Mouse (Mus musculus): ENCODE measurements at regions not wholly inside any gene's neighbourhood (a gene's known extent, or its start where the extent isn't known, plus 50 kb on each side); places are given as distances from the start of the nearest gene placed in this dataset.

DNA sequence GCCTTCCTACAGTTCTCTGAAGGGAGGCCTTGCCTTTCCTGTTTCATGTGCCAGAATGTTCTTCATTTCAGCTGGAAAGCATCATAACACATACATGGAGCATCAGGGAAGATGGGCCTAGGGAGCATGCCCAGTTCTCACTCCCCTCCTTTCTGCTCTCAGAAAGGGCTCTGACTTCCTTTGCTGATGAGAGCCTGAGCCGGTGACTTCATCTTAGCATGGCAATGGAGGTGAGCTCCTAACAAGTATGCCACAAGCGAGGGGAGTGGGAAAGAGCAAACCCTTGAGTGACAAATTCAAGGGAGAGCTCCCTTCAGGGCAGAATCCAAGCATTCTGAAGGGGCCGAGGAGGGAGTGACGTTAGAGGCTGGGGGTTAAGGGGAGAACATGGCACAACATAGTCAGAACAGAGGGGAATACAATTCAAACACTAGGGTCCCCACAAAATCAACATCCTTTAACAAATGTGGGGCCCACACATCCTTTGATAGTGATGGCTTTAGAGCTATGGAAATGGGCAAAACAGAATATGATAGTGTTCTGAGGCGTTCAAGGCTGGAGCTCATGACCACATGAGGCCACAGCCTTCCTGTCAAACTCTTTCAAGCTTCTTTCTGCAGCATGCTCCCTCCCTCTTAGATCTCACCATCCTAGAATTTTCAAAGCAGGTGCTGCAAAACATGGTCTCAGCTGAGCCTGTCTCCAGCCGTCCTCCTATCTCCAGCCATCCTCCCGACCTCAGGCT, 437.4 kb upstream of the 3110018I06Rik start:
- no peak for DNase-seq

DNA sequence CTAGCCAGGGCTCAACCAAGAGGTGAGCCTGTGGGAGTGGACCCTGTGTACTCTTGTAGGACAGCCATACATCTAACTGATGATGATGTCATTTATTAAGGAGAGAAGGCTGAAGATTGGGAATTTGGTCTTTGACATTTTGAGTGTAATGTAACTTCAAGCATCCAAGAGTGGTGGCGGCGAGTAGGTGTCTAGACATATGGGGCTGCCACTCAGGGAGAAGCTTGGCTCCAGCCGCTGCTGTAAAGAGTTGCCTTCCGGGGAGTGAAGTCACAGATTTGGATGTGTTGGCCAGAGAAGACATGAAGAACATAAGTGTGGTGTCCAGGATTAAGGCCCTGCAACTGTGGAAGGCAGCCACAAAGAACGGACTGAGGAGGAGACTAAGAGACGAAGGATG, 436.3 kb upstream of the 3110018I06Rik start:
- DNase-seq = no peak

DNA sequence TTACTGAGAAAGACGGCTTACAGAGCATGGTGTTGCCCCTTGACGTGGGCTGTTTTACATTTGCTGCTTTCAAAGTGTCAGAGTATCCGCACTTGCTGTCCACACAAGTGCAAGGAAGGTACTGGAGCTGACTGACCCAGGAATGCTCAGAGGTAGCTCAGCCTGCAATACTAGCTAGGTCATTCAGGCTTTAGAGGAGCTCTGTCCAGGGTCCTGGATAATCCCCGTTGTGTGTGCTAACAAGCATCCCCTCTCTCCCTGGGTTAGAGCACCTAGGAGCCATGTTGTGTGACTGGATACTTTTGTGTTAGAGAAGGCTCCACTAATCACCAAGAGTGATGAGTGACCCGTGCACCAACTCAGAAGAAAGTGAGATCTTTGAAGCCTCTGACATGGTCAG, 431.9 kb upstream of the 3110018I06Rik start:
- DNase-seq = no peak

DNA sequence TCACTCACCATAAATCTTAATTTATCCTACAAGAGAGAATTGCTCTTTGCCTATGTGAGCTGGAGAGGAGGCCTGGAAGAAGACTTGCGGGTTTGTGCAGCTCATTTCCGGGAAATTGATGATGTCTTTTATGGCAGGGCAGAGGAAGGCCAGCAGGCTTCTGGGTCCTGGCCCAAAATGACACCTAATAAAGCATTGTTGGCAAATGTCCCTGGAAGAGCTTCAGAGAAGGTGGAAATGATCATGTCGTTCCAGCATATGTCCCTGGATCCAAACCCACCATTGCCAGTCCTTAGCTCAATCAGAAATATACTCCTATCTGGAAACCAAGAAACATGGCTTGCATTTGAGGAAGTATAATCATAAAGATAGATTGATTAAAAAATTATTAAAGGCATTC, 427.9 kb upstream of the 3110018I06Rik start:
- DNase-seq = no peak

DNA sequence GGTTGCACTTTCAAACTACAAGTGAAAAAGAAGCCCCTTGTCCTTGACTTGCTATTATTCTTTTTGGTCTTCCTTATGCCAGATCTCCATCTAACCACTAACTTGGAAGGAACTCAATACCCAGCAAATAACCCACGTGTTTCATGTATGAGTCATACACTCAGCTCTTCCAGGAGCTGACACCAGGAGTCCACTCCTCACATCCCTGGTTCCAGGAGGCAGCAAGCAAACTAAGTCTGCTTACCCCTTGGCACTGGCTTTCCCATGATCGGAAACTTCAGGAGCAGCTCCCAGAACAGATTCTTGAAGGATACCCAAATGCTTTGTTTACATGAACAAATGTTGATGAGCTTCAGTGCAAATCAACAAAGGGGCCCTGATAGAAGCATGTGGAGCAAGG, 421.1 kb upstream of the 3110018I06Rik start:
- DNase-seq = no peak

DNA sequence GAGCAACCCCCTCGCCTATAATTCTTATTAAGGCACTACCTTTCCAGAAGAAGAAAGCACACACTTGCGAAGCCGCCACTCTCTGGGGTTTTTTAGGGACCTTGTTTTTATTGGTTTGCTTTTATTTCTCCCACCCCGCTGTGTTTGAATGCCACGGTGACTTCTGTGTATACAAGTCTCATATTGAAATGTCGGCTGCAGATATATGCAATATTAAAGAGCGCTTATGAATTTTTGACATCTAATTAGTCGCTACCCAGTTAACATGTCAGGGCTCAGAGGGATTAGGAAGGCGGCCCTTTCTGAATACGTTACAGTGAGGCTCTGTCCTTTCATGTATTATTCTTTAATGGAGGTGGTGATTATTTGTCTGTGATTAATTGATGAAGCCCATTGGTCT, 405.9 kb upstream of the 3110018I06Rik start:
- DNase-seq = no peak

DNA sequence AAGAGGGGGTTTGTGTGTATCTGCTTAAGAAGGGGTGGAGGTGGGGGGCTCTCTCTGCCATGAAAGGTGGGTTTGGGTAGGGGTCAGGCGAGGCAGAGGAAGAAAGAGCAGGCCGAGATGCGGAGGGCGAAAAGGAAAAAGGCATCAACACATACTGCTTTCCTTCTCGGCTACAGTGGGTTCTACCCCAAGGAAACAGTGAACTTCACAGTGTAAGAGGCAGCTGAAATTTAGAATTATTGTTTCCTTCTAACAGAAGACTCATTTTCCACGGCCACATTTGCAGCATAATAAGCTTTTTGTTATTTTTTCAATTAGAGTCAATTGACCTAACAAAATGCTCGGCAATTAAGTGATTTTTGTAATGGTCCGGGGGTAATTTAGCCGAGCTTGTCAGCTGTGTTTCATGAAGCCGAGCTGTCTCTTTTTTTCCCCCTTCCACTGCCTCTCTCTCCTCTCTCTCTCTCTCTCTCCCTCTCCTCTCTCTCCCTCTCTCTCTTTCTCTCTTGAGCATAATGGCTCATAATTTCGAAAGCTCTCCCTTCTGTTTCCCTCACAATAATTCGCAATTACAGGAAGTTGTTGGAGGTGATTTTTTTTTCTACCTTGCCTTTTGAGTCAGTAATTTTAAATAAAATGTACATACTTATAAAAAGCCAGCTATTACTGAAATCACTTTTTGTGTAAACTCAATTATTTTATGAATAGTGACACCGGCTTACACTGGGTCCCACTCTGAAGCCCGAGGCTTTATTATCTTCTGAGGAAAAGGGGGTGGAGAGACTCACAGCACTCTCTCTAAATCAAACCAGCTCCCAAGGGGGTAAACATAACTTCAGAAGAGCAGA, 403.1 kb upstream of the 3110018I06Rik start:
- DNase-seq = no peak

DNA sequence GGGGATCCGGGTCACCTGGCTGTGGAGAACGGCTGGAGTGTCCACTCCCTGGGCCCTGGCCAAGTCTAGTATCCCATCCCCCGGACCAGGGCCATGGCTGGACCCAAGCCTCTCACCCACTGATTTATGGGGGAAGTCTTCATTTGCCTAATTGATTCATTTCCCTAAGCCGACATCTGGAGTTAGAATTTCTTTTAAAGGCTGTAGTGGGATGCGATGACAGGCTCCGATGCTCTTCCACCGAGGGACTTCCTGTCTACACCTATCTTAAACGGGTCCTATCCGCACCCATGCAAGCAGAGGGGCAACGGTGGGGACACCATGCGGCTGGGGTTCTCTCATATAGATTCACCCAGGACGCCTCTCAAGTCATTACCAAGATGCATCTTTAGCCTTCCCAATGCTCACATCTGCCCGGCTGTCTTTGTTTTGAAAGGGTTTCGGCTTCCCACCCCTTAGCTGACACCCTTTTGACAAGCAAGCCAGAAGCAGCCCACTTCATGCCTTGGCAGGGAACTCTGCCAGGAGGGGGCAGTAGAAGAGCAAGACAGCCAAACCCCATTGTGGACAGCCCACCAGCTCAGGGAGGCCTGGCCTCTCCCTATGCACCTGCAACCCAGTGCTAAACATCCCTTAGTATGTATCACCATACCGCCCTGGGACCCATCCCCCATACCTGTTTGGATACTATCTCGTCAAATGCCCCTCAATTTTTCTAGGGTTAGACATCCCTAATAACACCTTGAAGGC, 402.4 kb upstream of the 3110018I06Rik start:
- peak in 1 of 2 experiments; percentile 23 for DNase-seq

DNA sequence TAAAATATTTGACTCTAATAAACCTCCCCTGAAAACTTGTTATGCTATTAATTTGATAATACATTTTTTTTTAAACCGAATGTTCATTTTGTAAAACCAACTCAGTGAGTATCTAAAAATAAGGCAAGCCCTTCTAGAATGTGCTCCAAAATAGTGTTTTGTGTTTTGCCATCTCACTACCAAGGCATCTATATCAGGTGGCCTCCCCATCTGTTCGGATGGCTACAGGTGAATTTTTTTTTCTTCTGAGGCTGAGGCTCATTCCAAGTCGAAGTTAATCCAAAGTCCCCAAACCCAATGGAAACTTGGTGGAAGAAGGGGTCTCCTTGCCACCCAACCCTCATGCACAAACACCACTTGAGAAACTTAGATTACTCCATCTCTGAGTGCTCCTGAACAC, 396.3 kb upstream of the 3110018I06Rik start:
- DNase-seq = no peak

DNA sequence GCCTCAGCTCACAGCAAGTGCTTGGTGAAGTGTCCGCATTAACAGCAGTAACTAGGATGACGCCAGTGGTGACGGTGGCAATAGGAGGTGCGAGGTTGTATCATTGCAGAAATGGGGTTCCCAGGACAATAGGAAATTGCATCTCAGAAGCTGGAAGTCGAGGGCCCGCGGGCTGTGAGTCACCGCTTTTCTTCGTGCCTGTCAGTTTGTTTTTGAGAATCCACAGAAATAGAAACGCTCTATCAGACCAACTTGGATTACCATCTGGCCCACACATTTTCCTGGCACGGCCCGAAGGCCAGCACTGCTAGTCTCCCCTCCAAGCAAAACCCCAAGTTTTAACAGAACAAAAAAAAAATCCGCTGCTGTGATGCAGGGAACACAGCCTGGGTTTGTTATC, 395.1 kb upstream of the 3110018I06Rik start:
- no peak for DNase-seq

DNA sequence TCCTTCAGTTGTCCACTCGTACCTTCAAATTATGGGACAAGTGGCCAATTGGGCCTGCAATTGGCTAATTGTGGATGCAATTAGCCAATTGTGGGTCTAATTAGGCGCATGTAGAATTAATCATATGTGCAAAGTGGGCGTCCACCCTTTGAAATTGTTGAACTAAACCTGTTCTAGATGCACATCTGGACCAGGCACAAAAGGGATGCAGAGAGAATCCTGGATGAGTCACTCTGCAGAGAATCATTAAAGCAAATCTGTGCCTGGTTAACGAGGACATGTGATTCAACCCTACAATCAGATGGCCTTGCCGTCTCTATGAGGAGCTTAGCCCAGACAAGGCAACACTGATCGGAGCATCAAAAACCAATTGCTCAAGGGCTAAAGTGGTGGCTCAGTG, 393.0 kb upstream of the 3110018I06Rik start:
- no peak for DNase-seq

DNA sequence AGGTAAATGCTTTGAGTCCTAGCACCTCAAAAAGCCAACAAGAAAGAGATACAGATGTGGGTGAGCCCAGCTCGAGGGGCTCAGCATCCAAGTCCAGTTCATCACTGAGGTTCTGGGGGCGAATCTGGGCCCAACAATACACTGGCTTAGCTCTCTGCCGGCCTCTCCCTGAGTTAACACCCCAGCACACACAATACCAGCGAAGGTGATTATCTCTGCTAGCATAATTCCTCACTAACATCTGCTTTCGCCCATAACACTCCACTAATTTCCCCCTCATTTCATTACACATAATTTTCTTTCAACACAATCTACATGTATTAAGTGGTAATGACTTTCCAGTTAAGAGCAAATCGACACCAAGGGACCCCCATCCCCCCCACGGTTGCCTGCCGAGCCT, 383.9 kb upstream of the 3110018I06Rik start:
- no peak for DNase-seq

DNA sequence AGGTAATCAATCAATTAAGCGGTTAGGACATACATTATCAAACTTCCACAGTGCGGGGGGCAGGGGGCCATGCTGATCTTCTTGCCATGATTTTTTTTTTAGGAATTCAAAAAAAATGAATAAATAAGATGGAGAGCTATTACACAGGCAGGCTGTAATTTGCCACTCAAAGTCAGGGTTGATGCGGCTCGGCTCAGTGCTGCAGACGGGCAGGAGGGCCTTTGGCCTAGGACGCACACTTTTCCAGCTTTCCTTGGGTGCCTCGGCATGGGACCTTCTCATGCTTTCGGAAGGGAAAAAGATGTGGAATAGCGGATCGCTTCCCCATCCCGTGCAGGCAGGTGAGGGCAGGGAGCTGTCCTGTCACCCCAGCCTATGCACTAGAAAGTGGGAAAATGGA, 383.4 kb upstream of the 3110018I06Rik start:
- DNase-seq = no peak

DNA sequence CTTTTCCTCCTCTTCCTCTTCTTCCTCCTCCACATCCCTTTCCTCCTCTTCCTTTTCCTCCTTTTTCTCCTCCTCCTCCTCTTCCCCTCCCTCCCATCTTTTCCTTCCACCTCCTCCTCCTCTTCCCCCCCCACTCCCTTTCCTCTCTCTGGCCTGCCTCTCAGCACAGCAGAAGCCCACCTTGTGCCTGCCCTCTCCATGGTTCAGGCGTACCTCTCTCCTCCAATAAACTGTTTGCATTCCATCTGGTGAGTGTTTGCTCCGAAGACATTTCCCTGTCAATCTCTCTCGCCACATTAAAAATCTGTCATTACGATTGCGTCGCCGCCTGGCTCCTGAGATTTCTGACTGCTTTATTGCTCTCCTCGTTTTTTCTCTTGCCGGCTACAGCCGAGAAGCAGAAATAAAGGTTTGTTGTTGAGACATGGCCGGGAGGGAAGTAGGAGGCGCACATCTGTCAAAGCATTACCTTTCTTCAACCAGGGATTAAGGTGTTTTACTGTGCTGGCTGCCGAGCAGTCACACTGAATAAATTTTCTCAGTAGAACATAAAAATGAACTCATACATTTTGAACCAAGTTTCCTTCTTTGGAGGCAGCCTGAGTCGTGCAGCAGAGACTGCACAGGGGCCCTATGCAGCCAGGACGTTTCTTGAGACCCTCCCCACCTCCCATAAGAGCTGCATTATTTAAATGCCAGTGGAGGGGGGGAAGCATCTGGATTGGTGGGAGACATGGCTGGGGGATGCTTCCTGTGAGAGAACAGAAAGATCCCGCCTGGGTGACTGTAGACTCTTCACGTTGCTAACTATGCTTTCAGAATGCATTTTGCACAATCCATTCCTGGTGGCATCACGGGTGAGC, 376.3 kb upstream of the 3110018I06Rik start:
- DNase-seq = no peak

DNA sequence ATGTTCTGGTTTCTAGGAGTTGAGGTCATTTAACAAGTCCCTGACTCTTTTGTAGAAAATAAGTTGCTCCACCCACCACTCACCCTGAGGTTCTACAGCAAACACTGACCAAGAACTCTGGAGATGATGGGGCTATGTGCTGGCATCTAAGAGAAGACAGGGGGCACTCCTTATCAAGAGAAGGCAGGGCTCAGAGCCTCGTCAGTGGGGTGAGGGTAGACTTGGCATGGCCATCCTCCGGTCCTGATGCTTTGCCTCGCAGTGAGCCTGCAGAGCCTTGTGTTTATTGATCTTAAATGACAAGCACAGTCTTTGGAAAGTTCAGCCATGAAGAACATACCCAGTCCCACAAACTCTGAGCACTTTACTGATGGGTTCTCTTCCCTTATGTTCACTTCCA, 370.1 kb upstream of the 3110018I06Rik start:
- DNase-seq = no peak

DNA sequence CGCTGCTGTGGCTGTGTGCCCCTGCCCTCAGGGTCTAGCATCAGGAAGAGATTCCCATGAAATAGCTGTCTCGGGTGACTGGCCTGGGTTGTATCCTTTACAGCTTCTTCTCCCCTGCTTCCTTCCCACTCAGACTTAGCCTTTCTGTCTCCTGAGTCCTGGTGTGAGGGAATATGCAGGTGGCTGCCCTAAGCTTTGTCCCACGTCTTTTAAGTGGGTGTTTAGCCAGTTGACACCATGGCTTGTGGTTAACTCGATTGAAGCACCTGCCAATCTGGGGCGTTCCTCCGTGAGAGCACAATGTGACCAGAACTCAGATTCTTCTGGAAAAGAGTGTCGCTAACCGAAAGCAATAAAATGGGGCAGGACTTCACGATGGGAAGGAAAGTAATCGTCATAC, 369.4 kb upstream of the 3110018I06Rik start:
- no peak for DNase-seq

DNA sequence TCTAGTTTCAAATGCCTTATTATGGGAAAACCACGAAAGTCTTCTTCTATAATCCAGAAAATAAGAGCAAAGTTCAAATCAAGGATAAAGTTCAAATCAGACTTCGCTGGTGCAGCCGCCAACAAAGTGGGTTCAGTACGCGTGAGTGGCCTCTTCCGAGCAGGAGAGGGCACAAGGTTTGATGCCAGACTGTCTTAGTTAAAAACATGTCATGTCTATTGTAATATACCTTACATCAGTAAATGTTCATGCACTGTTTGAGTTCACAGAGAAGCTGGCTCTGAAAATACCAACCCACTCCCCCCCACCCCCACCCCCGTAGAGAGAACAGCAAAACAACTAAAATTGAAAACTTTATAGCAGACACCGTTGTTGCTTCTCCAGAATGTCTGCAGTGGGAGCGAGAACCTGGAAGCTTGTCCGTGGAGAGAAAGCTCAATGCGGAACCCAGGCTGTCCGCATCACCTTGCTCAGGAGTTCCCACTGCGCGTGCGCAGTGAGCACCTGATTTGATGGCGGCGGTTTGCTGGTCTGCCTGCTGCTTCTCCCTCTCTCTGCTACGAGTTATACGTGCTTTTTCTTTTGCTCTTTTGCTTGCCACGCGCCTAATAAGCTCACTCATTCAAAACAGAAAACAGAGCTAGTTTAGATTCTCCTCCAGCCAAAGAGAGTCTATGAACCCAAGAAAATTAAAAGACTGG, 367.8 kb upstream of the 3110018I06Rik start:
- no peak for DNase-seq

DNA sequence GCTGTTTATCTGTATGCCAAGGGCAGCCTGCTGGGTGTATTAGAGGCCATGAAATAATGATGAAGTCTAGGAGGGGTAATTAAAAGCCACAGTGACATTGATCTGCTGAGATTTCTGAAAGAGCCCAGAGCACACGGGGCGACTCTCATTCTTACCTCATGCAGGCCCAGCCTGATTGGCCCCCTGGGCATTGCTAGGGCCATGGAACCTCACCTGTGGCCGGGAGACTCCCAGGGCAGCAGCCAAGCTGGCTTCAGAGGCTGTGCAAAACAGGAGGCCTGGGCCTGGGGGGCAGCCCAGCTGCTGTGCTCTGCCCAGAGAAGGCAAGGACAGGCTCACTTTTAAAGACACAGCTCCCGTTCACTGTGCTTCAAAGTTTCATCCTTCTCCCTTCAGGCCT, 366.4 kb upstream of the 3110018I06Rik start:
- no peak for DNase-seq

DNA sequence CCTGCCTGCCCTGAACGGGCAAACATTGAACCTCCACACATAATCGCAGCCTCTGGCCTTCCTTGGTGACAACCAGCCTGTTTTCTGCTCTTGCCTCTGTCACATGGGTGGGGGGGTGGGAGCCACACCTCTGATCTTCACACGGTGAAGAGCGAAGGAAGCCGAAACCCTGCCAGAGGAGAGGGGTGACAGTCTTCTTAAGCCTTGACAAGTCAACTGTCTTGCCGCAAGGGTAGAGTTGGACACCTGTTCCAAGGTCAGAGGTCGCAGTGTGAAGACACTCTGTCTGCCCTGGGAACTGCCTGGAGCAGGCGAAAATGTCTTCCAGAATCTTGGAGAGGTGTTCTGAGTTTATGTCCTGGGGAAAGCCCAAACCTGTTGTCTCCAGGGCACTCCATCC, 364.8 kb upstream of the 3110018I06Rik start:
- no peak for DNase-seq

DNA sequence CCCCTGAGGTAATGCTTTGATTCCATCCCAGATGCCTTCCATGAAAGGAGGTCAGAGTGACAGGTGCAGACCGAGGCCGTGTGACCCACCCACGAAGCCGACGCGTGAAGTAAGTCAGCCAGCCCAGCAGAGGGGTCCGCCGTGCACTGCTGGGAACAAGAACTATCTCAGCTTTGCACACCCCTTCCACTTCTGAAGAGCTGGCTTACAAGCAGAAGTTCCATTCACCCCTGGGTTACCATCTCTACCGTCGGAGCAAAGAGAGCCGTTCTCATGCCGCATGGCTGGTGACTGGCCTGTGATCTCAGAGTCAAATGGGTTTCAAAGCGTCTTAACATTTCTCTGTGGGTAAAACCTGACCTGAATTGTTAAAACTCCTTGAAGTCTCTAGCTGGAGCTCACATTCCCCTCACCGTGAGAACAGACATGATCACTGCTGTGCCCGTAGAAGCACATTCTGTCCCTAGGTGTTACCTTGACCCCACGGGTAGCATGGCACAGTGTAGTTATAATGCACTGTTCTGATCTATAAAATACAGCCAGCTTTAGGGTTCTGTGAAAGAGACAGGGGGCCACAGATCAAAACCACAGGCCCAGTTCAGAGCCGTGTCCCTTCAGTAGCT, 364.1 kb upstream of the 3110018I06Rik start:
- no peak for DNase-seq

DNA sequence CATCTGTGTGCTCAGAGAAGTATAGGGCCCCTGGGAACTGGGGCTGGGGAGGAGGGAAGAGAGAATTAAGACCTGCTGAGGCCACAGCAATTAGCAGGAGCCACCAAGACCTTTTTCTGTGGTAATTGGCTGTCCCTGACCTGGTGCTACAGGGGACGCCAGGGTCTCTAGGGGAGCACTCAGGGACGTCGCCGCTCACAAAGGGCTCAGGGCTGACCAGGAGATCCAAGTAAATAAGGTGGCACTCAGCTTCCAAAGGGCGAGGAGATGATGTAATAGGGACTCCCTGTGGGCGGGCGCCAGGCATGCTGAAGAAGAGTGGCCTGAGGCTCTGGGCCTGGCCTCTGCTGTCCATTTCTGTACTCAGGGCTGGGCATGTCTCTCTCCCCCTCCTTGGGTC, 363.2 kb upstream of the 3110018I06Rik start:
- DNase-seq = no peak

DNA sequence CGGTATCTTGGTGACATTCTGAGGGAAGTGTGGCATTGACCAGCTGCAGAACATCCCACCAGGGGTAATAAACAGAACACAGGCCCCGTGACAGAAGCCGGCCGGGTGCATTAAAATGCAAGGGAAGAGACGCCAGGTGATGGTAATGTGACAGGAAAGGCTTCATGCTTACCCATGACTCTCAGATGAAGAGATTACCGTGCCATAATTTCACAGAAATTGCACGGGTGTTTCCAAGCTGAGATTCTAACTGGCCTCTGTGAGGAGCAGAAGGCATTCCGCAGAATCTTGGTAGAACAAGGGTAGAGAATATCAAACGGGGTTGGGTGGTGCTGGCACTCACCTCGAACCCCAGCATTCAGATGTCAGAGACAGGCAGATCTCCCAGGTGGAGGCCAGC, 362.4 kb upstream of the 3110018I06Rik start:
- DNase-seq = no peak

All from kidney, adult 8-10 months (tissue).